Mouse (Mus musculus) heart, postnatal 4 days (tissue): ENCODE results near the gene Rspo3. TPM values are rescaled to one million over a fixed set of nuclear protein-coding genes. Genes with fewer than 3 reads are reported as not detected.

ENCODE experiments used
- DNase-seq: peaks from one replicate; pipeline ENCODE4 v3.0.0; 2021
- total RNA-seq, 2 experiments: library from RNA; stranded (reverse); gene quantifications; 2 replicates each; pipeline ENCODE4 v1.2.3; 2021

Gene Rspo3
- under 1 TPM; 0.43 to 0.60 TPM for total RNA-seq

- DNase-seq: peak; percentile 37
Observed at GRCm38 (mm10) chr10:29535546-29536260, at the start of gene Rspo3. TSS of gene Rspo3 (minus strand) at chr10:29535867.

DNA sequence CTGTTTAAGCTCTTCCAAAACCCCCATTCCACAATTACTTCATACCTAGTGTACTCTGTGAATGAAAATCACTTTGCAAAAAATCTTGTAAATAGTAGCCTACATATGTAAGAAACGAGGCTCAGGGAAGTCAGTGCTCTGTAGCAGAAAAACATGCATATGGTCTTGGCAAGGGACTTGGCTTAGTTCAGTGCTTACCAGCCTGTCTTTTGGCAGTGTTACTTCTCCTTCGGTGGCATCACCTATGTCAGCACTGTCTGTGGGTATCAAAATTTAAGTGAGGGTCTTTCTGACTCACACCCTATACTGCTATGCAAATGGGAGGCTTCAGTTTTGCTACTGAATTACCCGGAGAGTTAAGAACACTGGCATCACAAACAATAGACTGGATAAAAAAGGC is 46.3 kb upstream of the Rspo3 start:
- no peak for DNase-seq

- DNase-seq: no peak
Observed at GRCm38 (mm10) chr10:29581476-29581875, 45.8 kb upstream of the Rspo3 start.

DNA sequence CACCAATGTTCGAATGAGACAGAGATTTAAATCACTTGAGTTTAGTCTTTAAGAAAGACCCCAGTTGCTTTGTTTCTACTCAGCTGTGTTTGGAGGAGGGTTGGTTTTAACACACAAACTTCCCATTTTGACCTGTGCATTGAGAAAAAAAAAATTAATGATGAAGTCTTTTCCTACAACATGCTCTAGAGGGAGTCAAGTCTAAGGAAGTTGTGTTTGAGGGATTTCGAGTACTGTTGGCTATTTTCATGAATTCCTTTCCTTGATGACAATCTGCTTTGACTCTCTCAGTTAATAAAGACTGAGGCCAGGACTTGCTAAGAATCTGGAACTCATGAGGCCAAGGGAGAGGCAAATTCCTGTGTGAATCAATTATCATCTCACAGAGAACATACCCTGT is 20.3 kb upstream of the Rspo3 start:
- DNase-seq: no peak

DNA sequence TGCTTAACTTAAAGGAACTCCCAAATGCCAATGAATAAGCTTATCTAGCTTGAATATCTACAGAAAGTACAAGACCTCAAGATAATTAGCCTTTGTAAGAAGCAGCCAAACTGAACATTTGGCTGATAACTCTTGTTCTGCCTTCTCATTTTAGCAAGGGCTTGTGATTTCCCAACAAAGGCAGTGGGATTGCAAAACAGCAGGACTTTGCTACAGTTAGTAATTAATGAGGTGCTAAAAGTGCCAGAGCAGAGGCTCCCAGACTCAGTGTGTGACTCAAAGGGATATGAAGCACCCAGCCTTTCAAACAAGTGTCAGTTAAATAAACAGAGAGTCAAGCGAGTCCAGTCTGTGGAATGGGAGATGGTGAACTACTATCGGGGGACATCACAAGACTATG is 18.7 kb upstream of the Rspo3 start:
- no peak for DNase-seq

DNA sequence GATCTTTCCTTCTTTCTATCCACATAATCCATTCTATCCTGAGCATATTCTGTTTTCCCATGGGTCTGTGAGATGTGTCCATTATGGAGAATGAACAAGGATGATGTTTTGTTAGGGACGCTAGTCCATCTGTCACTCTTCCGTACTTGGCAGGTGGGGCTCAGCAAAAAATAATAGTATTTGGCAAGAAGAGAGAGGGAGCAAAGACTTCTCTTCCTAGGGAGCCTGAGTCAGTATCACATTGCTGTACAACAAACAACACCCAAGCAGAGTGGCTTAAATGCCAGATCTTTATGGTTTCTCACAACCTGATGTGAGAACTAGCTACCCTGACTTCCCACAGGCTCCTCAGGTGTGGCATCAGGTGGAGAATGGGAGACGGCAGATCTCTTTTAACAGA is 7.3 kb upstream of the Rspo3 start:
- DNase-seq: no peak

GRCm38 (mm10) chr10:29539516-29539915 is 3.8 kb upstream of the Rspo3 start:
- no peak for DNase-seq

DNA sequence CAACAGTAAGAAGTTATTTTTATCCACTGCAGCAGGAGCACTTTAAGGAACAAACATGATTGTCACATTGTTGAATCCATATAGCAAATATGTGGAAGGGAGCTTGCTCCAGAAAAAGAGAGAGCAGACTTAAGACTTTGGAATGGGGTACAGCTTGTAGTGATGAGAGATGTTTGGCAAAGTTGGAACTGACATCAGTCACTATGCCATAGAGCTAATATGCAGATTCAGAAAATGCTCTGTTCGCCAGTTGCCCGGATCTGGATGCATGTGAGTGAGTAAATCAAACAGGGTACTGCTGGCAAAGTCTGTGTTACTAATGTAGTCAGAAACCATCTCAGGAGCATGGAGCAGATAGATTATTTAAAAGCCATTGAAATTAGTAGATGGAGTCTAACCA is 3.1 kb upstream of the Rspo3 start:
- no peak for DNase-seq

DNA sequence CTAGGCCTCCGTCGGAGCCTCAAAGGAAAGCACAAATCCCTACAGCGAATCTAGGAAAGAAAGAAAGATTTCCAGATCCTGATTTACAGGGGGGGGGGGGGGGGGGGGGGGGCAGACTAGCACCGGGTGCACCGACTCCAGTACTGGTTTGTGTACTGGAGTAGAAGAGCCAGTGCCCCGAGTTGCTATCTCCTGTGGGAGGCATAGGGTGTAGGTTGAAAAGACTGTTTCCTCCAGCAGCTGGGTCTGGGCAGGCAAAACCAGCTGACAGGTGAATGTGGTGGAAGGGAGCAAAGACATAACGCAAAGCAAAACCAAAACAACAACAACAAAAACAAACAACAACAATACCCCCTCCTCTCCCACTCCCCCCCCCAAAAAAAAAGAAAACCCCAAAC is 838 bp downstream of the Rspo3 start:
- no peak for DNase-seq

DNA sequence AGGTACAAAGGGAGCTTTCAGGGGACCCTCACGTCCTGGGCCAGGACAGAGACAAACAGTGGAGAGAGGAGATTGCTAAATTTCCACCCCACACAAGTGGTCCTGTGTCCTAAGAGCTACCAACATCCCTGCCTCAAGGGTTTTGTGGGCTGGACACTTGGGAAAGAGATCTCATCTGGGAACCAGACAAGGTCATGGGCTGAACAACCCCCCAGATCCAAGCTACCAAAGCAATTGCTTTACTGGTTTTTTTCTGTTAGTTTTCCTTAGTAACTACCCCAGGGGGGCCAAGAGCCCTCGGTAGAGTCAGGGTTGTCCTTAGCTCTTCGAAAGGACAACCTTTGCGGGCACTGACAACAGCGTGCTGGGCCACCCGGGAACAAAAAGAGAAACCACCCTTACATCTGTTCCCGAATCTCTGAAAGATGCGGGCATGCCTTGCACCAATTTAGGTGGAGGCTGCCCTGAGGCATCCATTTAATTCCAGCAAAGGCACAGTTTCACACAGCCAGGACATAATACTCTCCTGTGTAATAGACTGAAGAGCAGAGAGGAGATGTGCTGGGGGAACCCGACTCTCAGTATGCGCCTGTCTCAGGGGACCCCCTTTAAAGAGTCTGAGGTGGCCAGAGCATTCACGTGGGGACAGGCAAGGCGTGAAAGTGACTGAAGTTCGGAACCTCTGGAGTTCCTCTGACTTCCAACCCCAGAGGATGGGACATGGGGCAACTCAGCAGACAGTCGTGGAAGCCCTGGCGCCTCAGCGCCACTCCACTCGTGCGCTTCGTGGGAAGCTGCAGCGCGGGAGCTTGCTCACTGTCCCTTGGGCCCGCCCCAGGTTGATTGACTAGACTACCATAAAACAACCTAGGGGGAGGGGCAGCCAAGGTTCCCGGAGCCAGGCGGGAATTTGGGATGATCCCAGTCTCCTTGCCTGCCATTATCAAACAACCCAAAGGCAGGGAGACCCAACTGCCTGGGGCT is 1.5 kb downstream of the Rspo3 start:
- DNase-seq: no peak

DNA sequence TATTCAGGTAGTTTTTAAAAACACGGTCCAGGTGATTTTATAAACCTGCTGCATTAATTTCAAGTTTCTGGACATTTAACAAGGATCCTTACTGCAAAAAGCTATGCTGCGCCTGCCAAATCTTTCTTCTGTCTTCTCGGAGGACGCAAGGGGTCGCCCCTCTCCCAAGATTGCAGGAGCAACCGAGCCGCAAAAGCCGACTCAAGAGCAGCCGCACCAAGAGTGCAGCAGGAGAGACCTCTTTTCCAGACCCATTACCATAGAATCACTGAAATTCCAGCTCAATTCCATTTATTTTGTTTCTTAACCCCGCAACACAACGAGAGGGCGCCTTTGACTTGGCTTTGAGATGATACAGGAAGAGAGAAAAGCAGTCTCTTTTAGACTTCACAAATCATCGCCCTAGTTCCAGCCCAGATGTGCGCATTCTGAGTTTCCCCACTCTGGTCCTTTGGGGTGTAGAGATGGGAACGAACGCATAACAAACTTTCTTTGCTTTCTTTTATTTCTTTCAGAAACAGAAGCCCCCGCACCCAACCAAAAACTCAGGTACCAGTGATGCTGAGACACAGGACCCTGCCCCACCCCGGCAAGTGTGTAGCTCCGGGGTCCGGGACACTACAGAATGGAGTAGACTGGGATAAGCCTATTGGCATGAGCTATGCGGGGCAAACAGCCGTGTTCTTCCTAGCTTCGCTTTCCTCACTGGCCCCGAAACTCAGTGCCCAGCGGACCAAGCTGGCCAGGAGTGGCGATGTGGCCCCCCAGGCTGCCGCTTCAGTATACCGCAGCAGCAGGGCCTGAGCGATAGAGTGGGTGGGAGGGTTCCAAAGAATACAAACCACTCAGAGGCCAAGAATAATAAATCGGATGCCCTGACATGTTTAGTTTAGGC is 2.6 kb downstream of the Rspo3 start:
- peak; percentile 85 for DNase-seq

DNA sequence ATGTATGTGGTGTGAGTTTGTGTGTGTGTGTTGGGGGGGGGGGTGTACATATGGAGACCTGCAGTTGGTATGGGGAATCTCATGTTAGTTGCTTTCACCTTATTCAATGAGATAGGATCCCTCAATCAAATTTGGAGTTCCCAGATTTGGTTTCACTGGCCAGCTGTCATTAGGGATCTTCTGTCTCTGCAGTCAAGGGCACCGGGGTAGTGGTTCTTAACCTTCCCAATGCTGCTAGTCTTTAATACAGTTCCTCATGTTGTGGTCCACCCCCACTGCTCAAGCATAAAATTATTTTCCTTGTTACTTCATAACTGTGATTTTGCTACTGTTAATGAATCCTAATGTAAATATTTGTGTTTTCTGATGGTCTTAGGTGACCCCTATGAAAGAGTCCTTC is 22.1 kb downstream of the Rspo3 start:
- DNase-seq: no peak

GRCm38 (mm10) chr10:29508167-29508566 is 27.5 kb downstream of the Rspo3 start:
- DNase-seq: no peak

DNA sequence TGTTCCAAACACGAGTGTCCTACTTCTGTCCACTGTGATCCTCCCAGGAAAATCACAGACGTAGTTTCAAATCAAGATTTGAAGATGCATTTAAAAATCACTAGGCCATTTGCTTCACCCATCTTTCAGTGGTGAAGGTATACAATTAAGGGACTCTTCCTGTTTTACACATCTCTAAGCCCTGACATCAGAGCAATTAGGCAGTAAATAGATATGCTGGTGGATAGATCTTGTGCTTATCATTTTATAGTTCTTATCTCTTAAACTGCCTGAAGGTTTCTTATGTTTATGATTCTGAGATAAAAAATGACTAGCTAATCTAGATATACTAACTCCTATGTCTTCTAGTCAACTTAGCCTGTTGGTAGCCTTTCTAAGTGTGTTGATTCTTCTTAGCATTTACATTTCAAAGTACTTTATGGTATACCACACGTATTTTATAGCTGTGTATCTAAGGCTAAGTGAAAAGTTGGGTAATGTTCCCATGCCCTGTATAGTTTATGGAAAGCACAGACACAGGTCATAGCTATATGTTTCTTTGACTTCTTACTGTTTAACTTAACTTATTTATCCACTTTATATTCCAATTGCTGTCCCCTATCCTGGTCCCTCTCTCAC is 38.4 kb downstream of the Rspo3 start:
- DNase-seq: no peak

DNA sequence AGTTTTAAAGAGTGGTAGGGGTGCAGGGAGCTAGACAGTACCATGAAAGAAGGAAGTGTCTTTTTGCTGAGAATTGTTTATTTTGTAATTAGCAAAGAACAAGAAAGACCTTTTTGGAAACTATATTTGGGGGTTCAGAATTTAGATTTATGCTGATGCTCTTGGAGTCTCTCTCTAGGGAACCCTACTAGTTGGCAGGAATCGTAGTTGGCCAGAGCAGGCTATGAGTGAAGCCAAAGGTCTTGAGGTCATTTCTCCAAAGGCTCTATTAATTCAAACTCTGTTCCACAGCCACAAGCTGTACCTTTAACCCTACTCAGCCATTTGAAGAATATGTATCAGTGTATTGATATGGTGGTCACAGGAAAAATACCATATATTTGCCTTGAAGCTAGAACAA is 41.7 kb downstream of the Rspo3 start:
- no peak for DNase-seq

DNA sequence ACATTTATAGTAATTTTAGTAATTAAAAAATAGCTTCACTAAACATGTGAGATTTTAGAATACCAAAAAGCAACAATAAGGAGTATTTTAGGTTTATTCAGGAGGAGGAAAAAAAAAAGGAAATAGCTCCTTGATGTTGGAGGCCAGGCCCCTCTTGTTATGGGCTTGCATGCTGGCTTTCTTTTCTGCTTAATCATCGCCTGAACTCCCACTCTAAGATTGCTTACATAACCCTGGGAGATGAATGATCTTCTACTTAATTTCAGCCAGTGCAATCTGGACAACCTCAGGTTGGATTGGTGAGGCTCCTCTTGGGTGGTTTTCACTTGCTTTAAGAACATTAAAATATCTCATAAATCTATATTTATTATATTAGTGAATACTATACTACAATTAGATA is 54.7 kb downstream of the Rspo3 start:
- no peak for DNase-seq

DNA sequence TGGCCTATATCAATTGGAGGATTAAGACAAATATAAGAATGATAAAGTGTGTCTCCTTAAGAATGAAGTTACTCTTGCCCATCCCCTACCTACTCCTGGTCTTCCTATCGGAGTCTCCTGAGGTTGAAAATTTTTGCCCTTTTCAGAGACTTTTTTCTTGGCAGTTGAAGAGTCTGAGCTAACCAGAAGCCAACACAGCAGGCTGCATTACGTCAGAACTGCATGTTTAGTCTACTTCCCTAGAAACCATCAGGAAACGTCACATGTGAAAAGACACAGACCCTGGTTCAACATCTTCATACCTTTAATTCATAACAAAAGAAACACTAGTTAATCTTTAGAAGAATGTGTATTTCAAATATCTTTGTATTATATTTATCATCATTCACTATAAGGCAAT is 56.3 kb downstream of the Rspo3 start:
- no peak for DNase-seq

- no peak for DNase-seq
Observed at GRCm38 (mm10) chr10:29470454-29470853, 65.2 kb downstream of the Rspo3 start.

- no peak for DNase-seq
Observed at GRCm38 (mm10) chr10:29460100-29460499, 75.6 kb downstream of the Rspo3 start.

- no peak for DNase-seq
Observed at GRCm38 (mm10) chr10:29459632-29460031, 76.0 kb downstream of the Rspo3 start.

- DNase-seq: no peak
Observed at GRCm38 (mm10) chr10:29445076-29445475, 90.6 kb downstream of the Rspo3 start.

DNA sequence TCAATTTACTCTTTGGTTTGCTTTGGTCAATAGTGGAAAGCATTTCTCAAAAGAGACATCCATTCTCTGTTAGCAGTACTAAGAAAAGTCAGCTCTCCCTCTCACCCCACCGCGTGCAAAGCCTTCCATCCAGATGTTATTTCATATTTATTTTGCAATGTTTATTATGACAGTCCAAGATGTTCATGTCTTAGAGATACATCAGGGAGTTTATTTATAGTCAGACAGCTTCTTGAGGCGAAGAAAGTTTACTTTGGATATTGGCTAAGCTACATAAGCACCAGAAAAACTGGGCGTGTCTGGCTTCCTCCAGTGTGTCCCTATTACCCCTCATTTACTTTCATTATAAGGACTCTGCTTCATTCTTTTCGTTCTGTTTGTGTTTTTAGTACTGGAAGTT is 94.4 kb downstream of the Rspo3 start:
- DNase-seq: no peak
